Mouse (Mus musculus): ENCODE measurements at regions not wholly inside any gene's neighbourhood (a gene's known extent, or its start where the extent isn't known, plus 50 kb on each side); places are given as distances from the start of the nearest gene placed in this dataset.
"Not testable (repeated sequence)": the region's sequence is repeated elsewhere in the genome, so short reads cannot be mapped to it uniquely, and the experiment has no call there.

GRCm38 (mm10) chr2:71597956-71598355, 51.4 kb upstream of the Dlx2 start:
- DNase-seq (ENCODE audit: low read depth), result no peak

DNA sequence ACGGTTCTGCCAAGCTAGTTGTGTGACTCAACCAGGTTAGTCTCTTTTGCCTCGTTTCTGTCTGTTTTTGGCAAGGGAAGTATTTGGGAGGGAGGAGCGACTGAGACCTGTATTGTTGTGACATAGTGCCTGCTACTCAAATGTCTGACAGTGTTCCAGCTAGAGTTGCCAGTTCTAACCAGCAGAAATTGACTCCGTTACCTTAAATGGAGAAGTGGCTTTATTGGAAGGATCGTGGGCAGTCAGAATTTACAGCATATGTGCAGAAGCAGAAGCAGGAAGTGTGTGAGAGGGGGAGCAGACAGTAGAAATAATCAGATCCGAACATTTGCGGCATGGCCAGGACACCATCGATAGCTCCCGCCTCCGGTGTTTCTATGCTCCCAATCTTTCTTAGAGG, 51.8 kb upstream of the Dlx2 start:
- no peak for DNase-seq (ENCODE audit: low read depth)

- DNase-seq (ENCODE audit: low read depth), result peak; percentile 92
These were observed 52.2 kb upstream of the Dlx2 start for GRCm38 (mm10) chr2:71598778-71599177.

- DNase-seq (ENCODE audit: low read depth), result no peak
These were observed 53.7 kb upstream of the Dlx2 start for GRCm38 (mm10) chr2:71600213-71600612.

DNA sequence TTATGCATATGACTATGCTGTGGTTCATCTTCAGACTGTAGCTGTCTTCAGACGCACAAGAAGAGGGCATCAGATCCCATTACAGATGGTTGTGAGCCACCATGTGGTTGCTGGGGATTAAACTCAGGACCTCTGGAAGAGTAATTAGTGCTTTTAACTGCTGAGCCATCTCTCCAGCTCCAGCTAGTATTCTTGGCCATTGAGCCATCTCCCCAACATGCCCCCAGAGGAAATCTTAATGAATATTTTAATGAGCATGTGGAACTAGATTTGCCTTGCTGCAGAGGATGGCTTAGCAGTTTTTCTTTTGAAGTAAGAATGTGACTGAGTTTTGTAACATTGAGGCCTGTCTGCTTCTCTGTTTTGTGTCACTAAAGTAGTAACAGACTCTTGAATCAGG, 54.4 kb upstream of the Dlx2 start:
- DNase-seq (ENCODE audit: low read depth), result no peak

DNA sequence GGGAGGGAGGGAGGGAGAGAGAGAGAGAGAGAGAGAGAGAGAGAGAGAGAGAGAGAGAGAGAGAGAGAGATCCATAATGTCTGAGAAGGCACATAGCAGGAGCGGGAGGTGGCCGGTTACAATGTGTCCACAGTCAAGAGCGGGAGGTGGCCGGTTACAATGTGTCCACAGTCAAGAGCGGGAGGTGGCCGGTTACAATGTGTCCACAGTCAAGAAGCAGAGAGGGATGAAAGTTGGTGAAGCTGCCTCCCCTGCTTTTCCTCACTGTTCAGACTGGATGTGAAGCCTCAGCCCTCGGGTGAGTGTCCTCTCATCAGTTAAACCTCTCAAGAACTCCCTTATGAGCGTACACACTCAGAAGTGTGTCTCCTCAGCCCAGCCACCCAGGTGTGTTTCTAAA, 57.2 kb upstream of the Dlx2 start:
- not testable (repeated sequence) for DNase-seq (ENCODE audit: low read depth)

DNA sequence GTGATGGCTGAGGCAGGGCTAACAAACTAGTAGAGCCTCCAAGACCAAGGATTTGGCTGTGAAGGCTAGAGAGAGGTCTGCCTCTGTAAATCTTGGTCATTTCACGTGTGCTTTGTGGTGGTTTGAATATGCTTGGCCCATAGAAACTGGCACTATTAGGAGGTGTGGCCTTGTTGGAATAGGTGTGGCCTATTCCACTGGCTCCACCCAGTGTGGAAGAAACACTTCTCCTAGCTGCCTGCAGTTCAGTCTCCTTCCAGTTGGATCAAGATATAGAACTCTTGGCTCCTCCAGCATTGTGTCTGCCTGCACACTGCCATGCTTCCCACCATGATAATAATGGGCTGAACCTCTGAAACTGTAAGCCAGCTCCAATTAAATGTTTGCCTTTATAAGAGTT, 59.1 kb upstream of the Dlx2 start:
- DNase-seq (ENCODE audit: low read depth), result no peak

- no peak for DNase-seq (ENCODE audit: low read depth)
These were observed 60.5 kb upstream of the Dlx2 start for GRCm38 (mm10) chr2:71607087-71607502.

DNA sequence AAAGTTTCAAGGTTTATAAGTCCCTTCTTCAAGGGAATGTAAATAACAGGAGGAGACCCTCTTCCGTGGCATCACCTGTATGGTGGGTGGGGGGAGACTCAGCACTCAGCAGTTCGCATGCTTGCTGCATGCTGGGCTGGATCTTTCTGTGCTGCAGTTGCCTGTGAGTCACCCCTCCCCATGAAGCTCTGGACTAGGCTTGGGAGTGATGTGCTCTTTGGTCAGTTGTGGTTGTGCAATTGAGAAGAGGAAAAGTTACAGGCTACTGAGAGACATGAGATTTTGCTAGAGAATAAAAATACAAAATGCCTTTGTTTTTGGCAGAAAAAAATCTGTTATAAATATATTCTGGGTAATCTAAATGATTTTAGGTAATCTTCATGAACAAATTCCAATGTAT, 66.7 kb upstream of the Dlx2 start:
- no peak for DNase-seq (ENCODE audit: low read depth)

DNA sequence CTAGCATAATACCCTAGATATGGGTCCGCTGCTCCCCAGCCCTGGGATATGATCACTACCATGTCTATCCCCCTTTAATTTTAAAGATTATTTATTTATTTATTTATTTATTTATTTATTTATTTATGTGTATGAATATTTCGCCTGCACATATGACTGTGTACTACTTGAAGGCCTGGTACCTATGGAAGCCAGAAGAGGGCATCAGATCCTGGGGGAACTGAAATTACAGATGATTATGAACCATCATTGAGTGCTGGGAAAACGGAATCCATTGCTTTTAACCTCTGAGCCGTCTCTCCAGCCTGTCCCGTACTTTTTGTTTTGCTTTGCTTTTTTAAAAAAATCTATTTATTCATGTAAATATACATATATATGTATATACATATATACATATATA, 70.0 kb upstream of the Dlx2 start:
- DNase-seq (ENCODE audit: low read depth), result no peak

DNA sequence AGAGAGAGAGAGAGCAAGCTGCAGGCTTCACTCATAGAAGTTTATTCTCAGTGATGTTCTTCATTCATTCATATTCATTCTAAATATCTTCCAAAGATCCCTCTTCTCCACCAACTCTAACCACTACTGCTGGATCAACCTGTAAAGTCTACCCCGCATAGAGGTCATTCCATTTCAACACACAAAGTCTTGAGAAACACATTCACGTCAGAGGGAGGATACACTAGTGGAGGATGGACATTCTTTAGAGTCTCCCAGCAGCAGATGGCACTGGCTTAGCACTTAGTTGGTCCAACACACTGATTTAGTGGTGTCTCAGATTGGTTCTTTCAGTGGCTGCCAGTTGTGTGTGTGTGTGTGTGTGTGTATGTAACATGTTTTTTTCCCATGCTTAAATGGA, 74.9 kb upstream of the Dlx2 start:
- DNase-seq (ENCODE audit: low read depth), result no peak

- DNase-seq (ENCODE audit: low read depth), result no peak
These were observed 76.1 kb upstream of the Dlx2 start for GRCm38 (mm10) chr2:71622532-71623099.

GRCm38 (mm10) chr2:71623134-71623533, 76.6 kb upstream of the Dlx2 start:
- DNase-seq (ENCODE audit: low read depth), result no peak

GRCm38 (mm10) chr2:71625298-71625902, 78.8 kb upstream of the Dlx2 start:
- no peak for DNase-seq (ENCODE audit: low read depth)

DNA sequence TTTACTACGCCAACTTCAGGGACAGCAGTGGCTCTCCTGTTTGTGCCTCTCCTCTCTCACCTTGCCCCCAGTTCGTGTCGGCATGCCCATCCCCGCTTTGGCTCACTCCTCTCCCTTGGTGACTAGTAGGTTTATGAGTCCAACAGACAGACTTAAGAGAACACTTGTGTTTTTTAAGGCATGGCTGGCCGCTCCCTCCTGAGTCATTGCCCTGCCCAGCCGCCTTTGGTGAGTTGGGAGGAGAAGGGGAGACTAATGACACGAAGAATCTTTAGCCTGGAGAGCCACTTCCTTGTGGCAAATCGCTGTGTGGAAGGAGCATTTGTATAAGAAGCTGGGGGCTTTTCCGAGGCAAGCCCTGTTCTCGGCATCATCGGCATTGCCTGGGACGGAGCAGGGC, 79.8 kb upstream of the Dlx2 start:
- DNase-seq (ENCODE audit: low read depth), result no peak

DNA sequence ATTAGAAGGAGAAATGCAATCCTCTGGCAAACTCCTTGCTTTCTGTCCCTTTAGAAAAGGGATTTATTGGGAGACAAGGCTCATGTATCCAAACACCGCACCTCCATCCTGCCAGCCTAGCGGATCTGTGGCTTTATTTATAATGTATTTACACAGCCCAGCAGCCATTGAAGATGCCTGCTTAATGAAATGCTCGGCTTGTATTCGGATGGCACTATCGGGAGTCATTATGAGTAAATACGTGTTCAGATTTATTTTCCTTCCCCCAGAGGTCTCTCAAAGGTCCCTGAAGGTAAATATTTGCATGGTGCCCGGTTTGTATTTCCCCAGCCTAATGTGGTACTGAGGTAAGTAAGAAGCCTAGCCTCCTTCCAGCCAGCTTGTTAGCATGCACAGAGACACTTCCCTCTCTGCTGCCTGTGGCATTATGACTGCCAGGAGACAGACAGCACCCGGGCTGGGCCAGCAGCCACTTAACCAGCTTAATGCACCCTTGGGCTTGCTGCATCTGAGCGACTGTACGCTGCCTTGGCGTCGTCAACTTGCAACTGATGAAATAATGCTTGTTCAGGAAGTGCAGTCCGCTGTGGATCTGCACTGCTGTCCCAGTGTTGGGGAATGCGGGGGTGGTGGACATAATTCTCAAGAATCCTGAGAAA, 80.7 kb upstream of the Dlx2 start:
- DNase-seq (ENCODE audit: low read depth), result no peak

- no peak for DNase-seq (ENCODE audit: low read depth)
These were observed 82.3 kb upstream of the Dlx2 start for GRCm38 (mm10) chr2:71628821-71629220.

DNA sequence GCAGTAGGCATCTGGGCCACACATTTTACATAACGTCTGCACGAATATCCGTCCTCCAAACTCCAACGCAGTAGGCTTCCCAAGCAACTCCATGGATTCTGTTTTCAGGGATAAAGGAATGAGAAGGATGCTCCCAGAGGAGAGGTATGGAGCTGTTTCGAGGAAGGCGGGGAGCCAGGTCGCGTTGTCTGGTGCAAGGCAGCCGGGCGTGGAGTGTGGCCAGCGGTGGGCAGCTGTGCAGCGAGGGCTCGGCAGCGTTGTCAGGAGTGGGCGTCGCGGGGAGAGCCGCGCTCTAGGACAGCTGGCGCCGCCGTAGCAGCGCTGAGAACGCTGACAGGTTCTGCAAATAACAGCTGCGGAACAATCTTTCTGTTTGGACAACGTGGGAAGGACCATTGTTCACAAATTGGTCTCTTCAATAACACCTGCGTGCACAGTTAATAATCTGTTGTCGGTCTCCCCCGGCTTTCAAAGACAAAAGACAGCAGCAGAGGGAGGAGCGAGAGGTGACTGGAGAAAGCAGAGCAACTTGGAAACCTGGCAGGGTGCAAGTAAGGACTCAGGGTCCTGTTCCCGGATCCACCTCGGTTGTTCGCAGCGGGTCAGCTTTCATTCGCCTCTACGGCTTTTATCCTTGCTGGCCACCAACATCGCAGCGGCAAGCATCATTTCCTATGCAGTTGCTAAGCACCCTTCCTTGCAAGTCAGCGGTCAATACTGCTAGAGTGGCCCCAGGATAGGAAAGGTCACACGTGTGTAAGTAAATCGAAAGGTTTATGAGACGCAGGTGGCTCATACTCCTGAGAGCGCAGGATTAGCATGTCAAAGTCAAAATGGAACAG, 83.0 kb upstream of the Dlx2 start:
- peak; percentile 18 for DNase-seq (ENCODE audit: low read depth)

GRCm38 (mm10) chr2:71630143-71630463, 83.5 kb upstream of the Dlx2 start:
- DNase-seq (ENCODE audit: low read depth), result no peak

GRCm38 (mm10) chr2:71633471-71633870, 86.9 kb upstream of the Dlx2 start:
- DNase-seq (ENCODE audit: low read depth), result no peak

- DNase-seq (ENCODE audit: low read depth), result no peak
These were observed 87.9 kb upstream of the Dlx2 start for GRCm38 (mm10) chr2:71634471-71634870.

DNA sequence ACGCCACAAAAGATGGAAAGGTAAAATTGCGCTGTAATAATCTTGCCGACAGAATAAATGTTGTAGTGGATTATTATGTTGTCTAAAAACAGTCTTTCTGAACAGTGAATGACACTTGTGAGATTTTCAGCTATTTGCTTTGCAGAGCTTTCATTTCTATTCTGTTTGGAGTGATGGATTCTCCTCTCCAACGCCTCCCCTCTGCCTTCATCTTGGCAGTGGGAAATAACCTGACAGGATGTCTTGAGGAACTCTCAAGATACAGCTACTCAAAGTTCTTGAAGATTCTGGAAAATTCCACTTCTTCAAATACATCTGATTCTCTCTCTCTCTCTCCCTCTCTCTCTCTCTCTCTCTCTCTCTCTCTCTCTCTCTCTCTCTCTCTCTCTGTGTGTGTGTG, 89.6 kb upstream of the Dlx2 start:
- DNase-seq (ENCODE audit: low read depth), result no peak

GRCm38 (mm10) chr2:71636590-71636989, 90.0 kb upstream of the Dlx2 start:
- DNase-seq (ENCODE audit: low read depth), result no peak

All from naive thymus-derived CD4-positive, alpha-beta T cell, adult 2 months (primary cell).